Mouse (Mus musculus): ENCODE data around the gene Pde5a. TPM values are rescaled to one million over a fixed set of nuclear protein-coding genes. Genes with fewer than 3 reads are reported as not detected.
A peak's percentile ranks its signal among the peaks of the same experiment; 100 is the strongest.

Pde5a gene
- polyA plus RNA-seq, 1 experiment: 1.3 TPM

- WGBS: 55% methylated on average over 6 of the region's 6 CpGs
- no peaks in the 10 kb centered on the region for H3K36me3 ChIP-seq (ENCODE audit: control insufficient read depth, insufficient read depth, low read length)
- TF ChIP-seq POLR2A (IDR thresholded peaks at IDR 0.05; ENCODE audit: low read depth, low read length) (no peak), CTCF (conservative IDR thresholded peaks at IDR 0.05; ENCODE audit: insufficient read depth, insufficient read length, low read depth, low read length) (no peak)
- H3K27me3 ChIP-seq (replicated peaks; ENCODE audit: control insufficient read depth, insufficient read depth, low read length): no peaks in the 10 kb centered on the region
- no peaks in the 10 kb centered on the region for H3K4me1 ChIP-seq (ENCODE audit: control insufficient read depth, insufficient read depth, low read length)
- no peak overlapping the region for H3K27ac ChIP-seq (ENCODE audit: insufficient read depth, low read depth, low read length)
- H3K4me3 ChIP-seq (ENCODE audit: insufficient read depth, low read depth, low read length): no peak overlapping the region
- no peak for DNase-seq
Measured at GRCm38 (mm10) chr3:122898254-122898653, 169.5 kb downstream of the Pde5a start.

- H3K4me1 ChIP-seq (ENCODE audit: control insufficient read depth, insufficient read depth, low read length): no peaks in the 10 kb centered on the region
- 43% methylated on average over 12 of the region's 12 CpGs for WGBS
Measured at GRCm38 (mm10) chr3:122903746-122904433, 175.1 kb downstream of the Pde5a start.

GRCm38 (mm10) chr3:122907841-122908240 lies 179.1 kb downstream of the Pde5a start:
- DNase-seq: no peak
- WGBS: 87% methylated on average over 2 of the region's 2 CpGs
- no peak for TF ChIP-seq POLR2A (IDR thresholded peaks at IDR 0.05; ENCODE audit: low read depth, low read length)
- TF ChIP-seq CTCF (conservative IDR thresholded peaks at IDR 0.05; ENCODE audit: insufficient read depth, insufficient read length, low read depth, low read length): no peak
- H3K27me3 ChIP-seq (replicated peaks; ENCODE audit: control insufficient read depth, insufficient read depth, low read length): no peaks in the 10 kb centered on the region
- H3K27ac ChIP-seq (ENCODE audit: insufficient read depth, low read depth, low read length): no peak overlapping the region
- no peak overlapping the region for H3K4me3 ChIP-seq (ENCODE audit: insufficient read depth, low read depth, low read length)
- no peaks in the 10 kb centered on the region for H3K36me3 ChIP-seq (ENCODE audit: control insufficient read depth, insufficient read depth, low read length)
- H3K4me1 ChIP-seq (ENCODE audit: control insufficient read depth, insufficient read depth, low read length): no peaks in the 10 kb centered on the region

More at GRCm38 (mm10) chr3:122903746-122904433, 175.1 kb downstream of the Pde5a start:
- no peaks in the 10 kb centered on the region for H3K27me3 ChIP-seq (replicated peaks; ENCODE audit: control insufficient read depth, insufficient read depth, low read length)
- no peak for TF ChIP-seq POLR2A (IDR thresholded peaks at IDR 0.05; ENCODE audit: low read depth, low read length)
- peak; percentile 90 for TF ChIP-seq CTCF (conservative IDR thresholded peaks at IDR 0.05; ENCODE audit: insufficient read depth, insufficient read length, low read depth, low read length)
- peak; percentile 50 for DNase-seq
- no peaks in the 10 kb centered on the region for H3K36me3 ChIP-seq (ENCODE audit: control insufficient read depth, insufficient read depth, low read length)
- H3K27ac ChIP-seq (ENCODE audit: insufficient read depth, low read depth, low read length): no peak overlapping the region
- H3K4me3 ChIP-seq (ENCODE audit: insufficient read depth, low read depth, low read length): no peak overlapping the region

Other genes starting within 250 kb of the Pde5a start
- gene Fnbp1l, start 109.2 kb upstream of the Pde5a start, polyA plus RNA-seq (2012; rRNA removed): 18.5 and 23.0 TPM in 2 replicates
- gene Fabp2, start 166.1 kb downstream of the Pde5a start, polyA plus RNA-seq (2012; rRNA removed): not detected in 2 replicates
- not detected in 2 replicates for gene Gm10959, start 190.4 kb downstream of the Pde5a start, polyA plus RNA-seq (2012; rRNA removed)
- 43.3 and 46.3 TPM in 2 replicates for gene 1810037I17Rik, start 195.3 kb downstream of the Pde5a start, polyA plus RNA-seq (2012; rRNA removed)